Mouse (Mus musculus) heart, postnatal 0 days (tissue): ENCODE data around the gene Olfr1053. TPM values are rescaled to one million over a fixed set of nuclear protein-coding genes. Genes with fewer than 3 reads are reported as not detected.

Source experiments
- polyA plus RNA-seq: library from polyadenylated mRNA; unstranded; fragments of >200 nt; fragmentation: Nextera tagmentation; extraction: Ambion mirVana; gene quantifications from 2 replicates; pipeline ENCODE4 v1.2.1, GENCODE M21; 2015
- total RNA-seq: library from RNA; depleted of rRNA; stranded (reverse); fragments of >200 nt; gene quantifications from 2 replicates; pipeline ENCODE4 v1.2.3, GENCODE M21; 2014; ENCODE audit warnings: low replicate concordance; rRNA removed

Olfr1053 gene
- total and polyA plus RNA-seq, 2 experiments from 2014 or later, result not detected

Other genes with a start within 250 kb of the Olfr1053 start
- gene Olfr1036, start 241.3 kb downstream of the Olfr1053 start, total RNA-seq, result not detected in 2 replicates
- not detected in 2 replicates for gene Olfr1036, start 241.3 kb downstream of the Olfr1053 start, polyA plus RNA-seq
- not detected in 2 replicates for gene Olfr1037, start 227.9 kb downstream of the Olfr1053 start, total RNA-seq
- not detected in 2 replicates for gene Olfr1037, start 227.9 kb downstream of the Olfr1053 start, polyA plus RNA-seq
- not detected in 2 replicates for gene Olfr1039, start 179.4 kb downstream of the Olfr1053 start, total RNA-seq
- gene Olfr1039, start 179.4 kb downstream of the Olfr1053 start, polyA plus RNA-seq, result not detected in 2 replicates
- gene Olfr1040, start 168.6 kb downstream of the Olfr1053 start, total RNA-seq, result not detected in 2 replicates
- not detected in 2 replicates for gene Olfr1040, start 168.6 kb downstream of the Olfr1053 start, polyA plus RNA-seq
- not detected in 2 replicates for gene Olfr1042, start 153.4 kb downstream of the Olfr1053 start, total RNA-seq
- gene Olfr1042, start 153.4 kb downstream of the Olfr1053 start, polyA plus RNA-seq, result not detected in 2 replicates
- gene Olfr1043, start 147.8 kb downstream of the Olfr1053 start, total RNA-seq, result not detected in 2 replicates
- gene Olfr1043, start 147.8 kb downstream of the Olfr1053 start, polyA plus RNA-seq, result not detected in 2 replicates
- gene Olfr1044, start 137.5 kb downstream of the Olfr1053 start, total RNA-seq, result not detected in 2 replicates
- gene Olfr1044, start 137.5 kb downstream of the Olfr1053 start, polyA plus RNA-seq, result not detected in 2 replicates
- gene Olfr52, start 129.6 kb downstream of the Olfr1053 start, total RNA-seq, result not detected in 2 replicates
- gene Olfr52, start 129.6 kb downstream of the Olfr1053 start, polyA plus RNA-seq, result not detected in 2 replicates
- gene Olfr1045, start 112.3 kb downstream of the Olfr1053 start, total RNA-seq, result not detected in 2 replicates
- gene Olfr1045, start 112.3 kb downstream of the Olfr1053 start, polyA plus RNA-seq, result not detected in 2 replicates
- gene Olfr1046, start 96.0 kb downstream of the Olfr1053 start, total RNA-seq, result not detected in 2 replicates
- gene Olfr1046, start 96.0 kb downstream of the Olfr1053 start, polyA plus RNA-seq, result not detected in 2 replicates
- not detected in 2 replicates for gene Olfr1047, start 83.9 kb downstream of the Olfr1053 start, total RNA-seq
- gene Olfr1047, start 83.9 kb downstream of the Olfr1053 start, polyA plus RNA-seq, result not detected in 2 replicates
- gene Olfr1048, start 75.0 kb downstream of the Olfr1053 start, total RNA-seq, result not detected in 2 replicates
- gene Olfr1048, start 75.0 kb downstream of the Olfr1053 start, polyA plus RNA-seq, result not detected in 2 replicates
- gene Olfr1049, start 57.0 kb downstream of the Olfr1053 start, total RNA-seq, result not detected in 2 replicates
- not detected in 2 replicates for gene Olfr1049, start 57.0 kb downstream of the Olfr1053 start, polyA plus RNA-seq
- gene Olfr1051, start 36.2 kb downstream of the Olfr1053 start, total RNA-seq, result not detected in 2 replicates
- not detected in 2 replicates for gene Olfr1051, start 36.2 kb downstream of the Olfr1053 start, polyA plus RNA-seq
- not detected in 2 replicates for gene Olfr1052, start 22.8 kb downstream of the Olfr1053 start, total RNA-seq
- gene Olfr1052, start 22.8 kb downstream of the Olfr1053 start, polyA plus RNA-seq, result not detected in 2 replicates
- gene Olfr1054, start 20.1 kb upstream of the Olfr1053 start, total RNA-seq, result not detected in 2 replicates
- gene Olfr1054, start 20.1 kb upstream of the Olfr1053 start, polyA plus RNA-seq, result not detected in 2 replicates
- not detected in 2 replicates for gene Olfr1055, start 35.0 kb upstream of the Olfr1053 start, total RNA-seq
- not detected in 2 replicates for gene Olfr1055, start 35.0 kb upstream of the Olfr1053 start, polyA plus RNA-seq
- gene Olfr1056, start 47.2 kb upstream of the Olfr1053 start, total RNA-seq, result not detected in 2 replicates
- gene Olfr1056, start 47.2 kb upstream of the Olfr1053 start, polyA plus RNA-seq, result not detected in 2 replicates
- not detected in 2 replicates for gene Olfr1057, start 63.1 kb upstream of the Olfr1053 start, total RNA-seq
- not detected in 2 replicates for gene Olfr1057, start 63.1 kb upstream of the Olfr1053 start, polyA plus RNA-seq
- gene Olfr1058, start 73.3 kb upstream of the Olfr1053 start, total RNA-seq, result not detected in 2 replicates
- not detected in 2 replicates for gene Olfr1058, start 73.3 kb upstream of the Olfr1053 start, polyA plus RNA-seq
- gene Olfr1061, start 98.8 kb upstream of the Olfr1053 start, total RNA-seq, result not detected in 2 replicates
- not detected in 2 replicates for gene Olfr1061, start 98.8 kb upstream of the Olfr1053 start, polyA plus RNA-seq
- not detected in 2 replicates for gene Olfr1062, start 111.5 kb upstream of the Olfr1053 start, total RNA-seq
- gene Olfr1062, start 111.5 kb upstream of the Olfr1053 start, polyA plus RNA-seq, result not detected in 2 replicates
- gene Olfr1065, start 135.3 kb upstream of the Olfr1053 start, total RNA-seq, result not detected in 2 replicates
- gene Olfr1065, start 135.3 kb upstream of the Olfr1053 start, polyA plus RNA-seq, result not detected in 2 replicates
- not detected in 2 replicates for gene Olfr1066, start 141.0 kb upstream of the Olfr1053 start, total RNA-seq
- not detected in 2 replicates for gene Olfr1066, start 141.0 kb upstream of the Olfr1053 start, polyA plus RNA-seq
- gene Olfr228, start 172.1 kb upstream of the Olfr1053 start, total RNA-seq, result not detected in 2 replicates
- not detected in 2 replicates for gene Olfr228, start 172.1 kb upstream of the Olfr1053 start, polyA plus RNA-seq
- gene Olfr1076, start 193.2 kb upstream of the Olfr1053 start, total RNA-seq, result not detected in 2 replicates
- gene Olfr1076, start 193.2 kb upstream of the Olfr1053 start, polyA plus RNA-seq, result not detected in 2 replicates
- not detected in 2 replicates for gene Olfr1079, start 227.2 kb upstream of the Olfr1053 start, total RNA-seq
- gene Olfr1079, start 227.2 kb upstream of the Olfr1053 start, polyA plus RNA-seq, result not detected in 2 replicates
- gene Olfr1080, start 243.0 kb upstream of the Olfr1053 start, total RNA-seq, result not detected in 2 replicates
- not detected in 2 replicates for gene Olfr1080, start 243.0 kb upstream of the Olfr1053 start, polyA plus RNA-seq